Mouse (Mus musculus) c-Kit-positive CD71-positive TER-119-positive erythroid progenitor cells, embryonic 14.5 days (primary cell): ENCODE data around the gene Zfp184.
A peak's percentile ranks its signal among the peaks of the same experiment; 100 is the strongest.
"Not testable (repeated sequence)": the region's sequence is repeated elsewhere in the genome, so short reads cannot be mapped to it uniquely, and the experiment has no call there.

Experiments
- DNase-seq: peaks from one replicate; pipeline ENCODE4 v3.0.0-alpha.2; 2013; ENCODE audit warnings: low spot score

Zfp184 gene

GRCm38 (mm10) chr13:21944926-21945740, at the start of gene Zfp184:
Gene Zfp184 (plus strand): TSS chr13:21945094.
- DNase-seq = peak; percentile 68

GRCm38 (mm10) chr13:21896549-21897244, 48.2 kb upstream of the Zfp184 start:
- DNase-seq = no peak

GRCm38 (mm10) chr13:21897245-21897634, 47.7 kb upstream of the Zfp184 start:
- no peak for DNase-seq

GRCm38 (mm10) chr13:21900870-21901565, 43.9 kb upstream of the Zfp184 start:
- DNase-seq = not testable (repeated sequence)

- DNase-seq = no peak
These were observed 41.4 kb upstream of the Zfp184 start for GRCm38 (mm10) chr13:21903500-21903899.

- DNase-seq = not testable (repeated sequence)
These were observed 40.8 kb upstream of the Zfp184 start for GRCm38 (mm10) chr13:21904090-21904489.

GRCm38 (mm10) chr13:21906301-21906700, 38.6 kb upstream of the Zfp184 start:
- no peak for DNase-seq

GRCm38 (mm10) chr13:21906946-21907806, 37.7 kb upstream of the Zfp184 start:
- DNase-seq = no peak

- DNase-seq = not testable (repeated sequence)
These were observed 37.1 kb upstream of the Zfp184 start for GRCm38 (mm10) chr13:21907807-21908155.

- peak; percentile 29 for DNase-seq
These were observed 34.2 kb upstream of the Zfp184 start for GRCm38 (mm10) chr13:21910735-21911134.

- peak; percentile 75 for DNase-seq
These were observed 33.7 kb upstream of the Zfp184 start for GRCm38 (mm10) chr13:21911147-21911546.

- no peak for DNase-seq
These were observed 31.0 kb upstream of the Zfp184 start for GRCm38 (mm10) chr13:21913854-21914253.

GRCm38 (mm10) chr13:21914599-21914998, 30.3 kb upstream of the Zfp184 start:
- peak; percentile 82 for DNase-seq

- no peak for DNase-seq
These were observed 29.4 kb upstream of the Zfp184 start for GRCm38 (mm10) chr13:21915487-21915886.

- no peak for DNase-seq
These were observed 28.8 kb upstream of the Zfp184 start for GRCm38 (mm10) chr13:21916056-21916455.

GRCm38 (mm10) chr13:21917040-21917439, 27.9 kb upstream of the Zfp184 start:
- peak; percentile 87 for DNase-seq

GRCm38 (mm10) chr13:21917480-21917879, 27.4 kb upstream of the Zfp184 start:
- no peak for DNase-seq

GRCm38 (mm10) chr13:21917992-21918391, 26.9 kb upstream of the Zfp184 start:
- DNase-seq = no peak

GRCm38 (mm10) chr13:21918570-21919419, 26.1 kb upstream of the Zfp184 start:
- peak; percentile 91 for DNase-seq

GRCm38 (mm10) chr13:21919836-21920431, 25.0 kb upstream of the Zfp184 start:
- DNase-seq = peak; percentile 79
